ENCODE assay signal across 24 mouse cellular contexts in genomic region chr14:23705647-23706046, GRCm38 (mm10).
DNase-seq lines count a peak whose midpoint lies in the region; ATAC-seq and TF ChIP-seq lines count a peak whose summit lies in the region.
"Had no signal": no experiment of that assay in that cellular context is flagged by ENCODE, and none has a peak within 500 bp of the region (broad histone marks: within the 10 kb centered on the region; RNA-seq: fewer than 3 reads in every experiment).

No protein-coding gene starts in this region.

- H3K4me1 ChIP-seq in kidney, embryonic 16.5 days (ENCODE audit: insufficient read depth, low read length): no peaks in the 10 kb centered on the region
- H3K4me1 ChIP-seq in lung, postnatal 0 days (ENCODE audit: insufficient read depth, low read depth, low read length): no peaks in the 10 kb centered on the region
- H3K4me1 ChIP-seq: embryonic facial prominence, embryonic 13.5 days; forebrain, embryonic 15.5 days; heart, embryonic 15.5 days; limb, embryonic 10.5 days; megakaryocyte, embryonic 14.5 days had no signal

- no peaks in the 10 kb centered on the region for H3K36me3 ChIP-seq in kidney, embryonic 16.5 days (ENCODE audit: insufficient read depth, low read length)
- no peaks in the 10 kb centered on the region for H3K36me3 ChIP-seq in lung, postnatal 0 days (ENCODE audit: insufficient read depth, low read length)
- H3K36me3 ChIP-seq: embryonic facial prominence, embryonic 13.5 days; forebrain, embryonic 15.5 days; heart, embryonic 15.5 days; limb, embryonic 10.5 days; neural tube, embryonic 15.5 days had no signal

- H3K4me3 ChIP-seq in kidney, embryonic 16.5 days (ENCODE audit: low read length): no peak overlapping the region
- H3K4me3 ChIP-seq in lung, postnatal 0 days (ENCODE audit: low read depth, low read length): no peak overlapping the region
- H3K4me3 ChIP-seq: embryonic facial prominence, embryonic 13.5 days; forebrain, embryonic 15.5 days; heart, embryonic 15.5 days; limb, embryonic 10.5 days; megakaryocyte, embryonic 14.5 days; neural tube, embryonic 15.5 days had no signal

- ATAC-seq in kidney, embryonic 16.5 days (ENCODE audit: low FRiP score, low TSS enrichment): no peak
- no peak for ATAC-seq in lung, postnatal 0 days
- ATAC-seq: activated CD4-positive, CD25-positive, alpha-beta regulatory T cell, adult 4 months; forebrain, embryonic 15.5 days; hindbrain, embryonic 16.5 days; intestine, embryonic 16.5 days; liver, postnatal 0 days; midbrain, embryonic 16.5 days had no signal

- no peak for TF ChIP-seq EP300 in lung, postnatal 0 days (IDR thresholded peaks at IDR 0.05)

- no peak overlapping the region for H3K4me2 ChIP-seq in kidney, embryonic 16.5 days (replicated peaks; ENCODE audit: low read depth, low read length)
- H3K4me2 ChIP-seq in lung, postnatal 0 days (replicated peaks; ENCODE audit: low read depth, low read length): no peak overlapping the region
- H3K4me2 ChIP-seq: embryonic facial prominence, embryonic 13.5 days; forebrain, embryonic 15.5 days; heart, embryonic 15.5 days; neural tube, embryonic 15.5 days had no signal

- no peak overlapping the region for H3K27ac ChIP-seq in kidney, embryonic 16.5 days (ENCODE audit: low read length)
- H3K27ac ChIP-seq in lung, postnatal 0 days (ENCODE audit: low read length): no peak overlapping the region
- H3K27ac ChIP-seq: embryonic facial prominence, embryonic 13.5 days; forebrain, embryonic 15.5 days; heart, embryonic 15.5 days; limb, embryonic 10.5 days; neural tube, embryonic 15.5 days had no signal

- H3K27me3 ChIP-seq in kidney, embryonic 16.5 days (ENCODE audit: insufficient read depth, low read length): no peaks in the 10 kb centered on the region
- H3K27me3 ChIP-seq in lung, postnatal 0 days (replicated peaks; ENCODE audit: insufficient read depth, low read length): no peaks in the 10 kb centered on the region
- H3K27me3 ChIP-seq: embryonic facial prominence, embryonic 13.5 days; forebrain, embryonic 15.5 days; megakaryocyte, embryonic 14.5 days; neural tube, embryonic 15.5 days had no signal

- H3K9ac ChIP-seq in kidney, embryonic 16.5 days (replicated peaks; ENCODE audit: low read length): no peak overlapping the region
- H3K9ac ChIP-seq in lung, postnatal 0 days (replicated peaks; ENCODE audit: low read depth): no peak overlapping the region
- H3K9ac ChIP-seq: embryonic facial prominence, embryonic 13.5 days; forebrain, embryonic 15.5 days; heart, embryonic 15.5 days; liver, postnatal 0 days; neural tube, embryonic 15.5 days had no signal

- TF ChIP-seq CTCF in lung, postnatal 0 days (IDR thresholded peaks at IDR 0.05): no peak

- no peaks in the 10 kb centered on the region for H3K9me3 ChIP-seq in kidney, embryonic 16.5 days (ENCODE audit: low read length)
- H3K9me3 ChIP-seq in lung, postnatal 0 days (ENCODE audit: low read length): no peaks in the 10 kb centered on the region
- H3K9me3 ChIP-seq: embryonic facial prominence, embryonic 13.5 days; forebrain, embryonic 15.5 days; heart, embryonic 15.5 days; limb, embryonic 10.5 days; megakaryocyte, embryonic 14.5 days; neural tube, embryonic 15.5 days had no signal

- 67% methylated on average over 3 of the region's 3 CpGs for WGBS in kidney, embryonic 16.5 days
- WGBS in lung, postnatal 0 days: 51% methylated on average over 3 of the region's 3 CpGs

- peak; percentile 21 for DNase-seq in kidney, postnatal 14 days
- DNase-seq in lung, postnatal 0 days (ENCODE audit: low spot score): peak; percentile 7
- no peak for DNase-seq in lung, adult 18-20 months
- peak; percentile 12 for DNase-seq in ZHBTc4 (ENCODE audit: low read depth, low spot score)
- peak; percentile 4 for DNase-seq in lung, postnatal 36 days
- DNase-seq in thymus, postnatal 4 days: no peak
- DNase-seq: cerebellum, adult 9-10 months; gastrocnemius, postnatal 36 days; heart, postnatal 4 days; kidney, postnatal 25 days; liver, postnatal 0 days; right cerebral cortex, postnatal 4 days; thymus, adult 2 months had no signal

Comparison
In these comparisons a context has a peak if more than half of its experiments do, and no peak if none do; other contexts are left out.
1. DNase-seq: peak in kidney, postnatal 14 days (single experiment), lung, postnatal 0 days (single experiment), ZHBTc4 (single experiment) and lung, postnatal 36 days (single experiment); none in lung, adult 18-20 months (0 of 2) and thymus, postnatal 4 days (single experiment).